Mouse (Mus musculus): ENCODE measurements around the gene Etv6.

The Etv6 gene

GRCm38 (mm10) chr6:134217747-134218146 is 182.2 kb downstream of the Etv6 start:
- no peak for DNase-seq

GRCm38 (mm10) chr6:134218441-134218840 is 182.9 kb downstream of the Etv6 start:
- no peak for DNase-seq

- no peak for DNase-seq
Observed at GRCm38 (mm10) chr6:134219358-134219757, 183.9 kb downstream of the Etv6 start.

- DNase-seq, result peak; percentile 55 to 59
Observed at GRCm38 (mm10) chr6:134220209-134220777, 184.8 kb downstream of the Etv6 start.

GRCm38 (mm10) chr6:134222248-134222929 is 186.9 kb downstream of the Etv6 start:
- DNase-seq, result no peak

- no peak for DNase-seq
Observed at GRCm38 (mm10) chr6:134225564-134225963, 190.1 kb downstream of the Etv6 start.

- DNase-seq, result no peak
Observed at GRCm38 (mm10) chr6:134226349-134227169, 191.1 kb downstream of the Etv6 start.

GRCm38 (mm10) chr6:134236311-134236710 is 200.8 kb downstream of the Etv6 start:
- no peak for DNase-seq

- DNase-seq, result no peak
Observed at GRCm38 (mm10) chr6:134238455-134238854, 203.0 kb downstream of the Etv6 start.

- peak in 1 of 2 experiments; percentile 34 for DNase-seq
Observed at GRCm38 (mm10) chr6:134240988-134241387, 205.5 kb downstream of the Etv6 start.

GRCm38 (mm10) chr6:134243119-134243518 is 207.6 kb downstream of the Etv6 start:
- no peak for DNase-seq

- no peak for DNase-seq
Observed at GRCm38 (mm10) chr6:134243546-134243945, 208.0 kb downstream of the Etv6 start.

- DNase-seq, result no peak
Observed at GRCm38 (mm10) chr6:134244071-134244470, 208.6 kb downstream of the Etv6 start.

GRCm38 (mm10) chr6:134246109-134246508 is 210.6 kb downstream of the Etv6 start:
- DNase-seq, result no peak

- no peak for DNase-seq
Observed at GRCm38 (mm10) chr6:134247324-134247723, 211.8 kb downstream of the Etv6 start.

GRCm38 (mm10) chr6:134248720-134249119 is 213.2 kb downstream of the Etv6 start:
- no peak for DNase-seq

GRCm38 (mm10) chr6:134250764-134251163 is 215.3 kb downstream of the Etv6 start:
- DNase-seq, result no peak

GRCm38 (mm10) chr6:134251364-134251763 is 215.9 kb downstream of the Etv6 start:
- no peak for DNase-seq

GRCm38 (mm10) chr6:134252081-134252755 is 216.7 kb downstream of the Etv6 start:
- no peak for DNase-seq

- no peak for DNase-seq
Observed at GRCm38 (mm10) chr6:134256369-134256768, 220.9 kb downstream of the Etv6 start.

- DNase-seq, result no peak
Observed at GRCm38 (mm10) chr6:134259913-134260312, 224.4 kb downstream of the Etv6 start.

GRCm38 (mm10) chr6:134261904-134262303 is 226.4 kb downstream of the Etv6 start:
- DNase-seq, result peak in 1 of 2 experiments; percentile 30

GRCm38 (mm10) chr6:134262383-134262782 is 226.9 kb downstream of the Etv6 start:
- DNase-seq, result no peak
